Mouse (Mus musculus): Measurements from ENCODE around the gene Actl10. TPM values are rescaled to one million over a fixed set of nuclear protein-coding genes. Genes with fewer than 3 reads are reported as not detected.

Actl10 gene
- polyA plus RNA-seq, 1 experiment from 2014 or later, result not detected

GRCm38 (mm10) chr2:154570666-154571065 lies 19.1 kb downstream of the Actl10 start:
- no peaks in the 10 kb centered on the region for H3K36me3 ChIP-seq (ENCODE audit: control insufficient read depth, insufficient read depth, low read length)
- no peak overlapping the region for H3K4me3 ChIP-seq (ENCODE audit: low read depth, low read length)
- no peak for ATAC-seq (ENCODE audit: low FRiP score)
- 78% methylated on average over 4 of the region's 4 CpGs for WGBS
- H3K9ac ChIP-seq (ENCODE audit: low read length), result no peak overlapping the region; the same call in 1 of the 2 replicates
- H3K27ac ChIP-seq (ENCODE audit: low read depth, low read length), result no peak overlapping the region
- peaks cover 32% of the 10 kb centered on the region for H3K4me1 ChIP-seq (ENCODE audit: control insufficient read depth, insufficient read depth, low read length)
- H3K9me3 ChIP-seq (ENCODE audit: control insufficient read depth, low read length), result no peaks in the 10 kb centered on the region
- DNase-seq (ENCODE audit: low spot score, missing footprints), result peak; percentile 78
- no peaks in the 10 kb centered on the region for H3K27me3 ChIP-seq (ENCODE audit: control insufficient read depth, insufficient read depth, low read length)
- H3K4me2 ChIP-seq, result peak overlapping the region; percentile 59; the same call in 1 of the 2 replicates

- no peak for ATAC-seq (ENCODE audit: low FRiP score)
- Histone ChIP-seq H3K36me3 (ENCODE audit: control insufficient read depth, insufficient read depth, low read length) (no peaks in the 10 kb centered on the region), H3K9me3 (ENCODE audit: control insufficient read depth, low read length) (no peaks in the 10 kb centered on the region), H3K9ac (ENCODE audit: low read length) (no peak overlapping the region), H3K4me3 (ENCODE audit: low read depth, low read length) (no peak overlapping the region), H3K27ac (ENCODE audit: low read depth, low read length) (no peak overlapping the region), H3K4me1 (ENCODE audit: control insufficient read depth, insufficient read depth, low read length) (peaks cover 27% of the 10 kb centered on the region), H3K27me3 (ENCODE audit: control insufficient read depth, insufficient read depth, low read length) (no peaks in the 10 kb centered on the region), H3K4me2 (no peak overlapping the region)
- no peak for DNase-seq (ENCODE audit: low spot score, missing footprints)
- 81% methylated on average over 4 of the region's 4 CpGs for WGBS
Measured at GRCm38 (mm10) chr2:154571266-154571665, 19.7 kb downstream of the Actl10 start.

- no peak overlapping the region for H3K4me2 ChIP-seq
- no peak overlapping the region for H3K27ac ChIP-seq (ENCODE audit: low read depth, low read length)
- ATAC-seq (ENCODE audit: low FRiP score) (no peak), DNase-seq (ENCODE audit: low spot score, missing footprints) (no peak)
- no peak overlapping the region for H3K4me3 ChIP-seq (ENCODE audit: low read depth, low read length)
- 81% methylated on average over 8 of the region's 8 CpGs for WGBS
- H3K4me1 ChIP-seq (ENCODE audit: control insufficient read depth, insufficient read depth, low read length), result peaks cover 28% of the 10 kb centered on the region
- H3K27me3 ChIP-seq (ENCODE audit: control insufficient read depth, insufficient read depth, low read length), result no peaks in the 10 kb centered on the region
- H3K9me3 ChIP-seq (ENCODE audit: control insufficient read depth, low read length), result no peaks in the 10 kb centered on the region
- H3K36me3 ChIP-seq (ENCODE audit: control insufficient read depth, insufficient read depth, low read length), result no peaks in the 10 kb centered on the region
- H3K9ac ChIP-seq (ENCODE audit: low read length), result no peak overlapping the region
Measured at GRCm38 (mm10) chr2:154571976-154572375, 20.4 kb downstream of the Actl10 start.

GRCm38 (mm10) chr2:154572996-154573395 lies 21.4 kb downstream of the Actl10 start:
- Histone ChIP-seq H3K27me3 (ENCODE audit: control insufficient read depth, insufficient read depth, low read length) (no peaks in the 10 kb centered on the region), H3K4me2 (no peak overlapping the region), H3K9me3 (ENCODE audit: control insufficient read depth, low read length) (no peaks in the 10 kb centered on the region), H3K27ac (ENCODE audit: low read depth, low read length) (no peak overlapping the region), H3K4me3 (ENCODE audit: low read depth, low read length) (no peak overlapping the region), H3K4me1 (ENCODE audit: control insufficient read depth, insufficient read depth, low read length) (peaks cover 30% of the 10 kb centered on the region), H3K9ac (ENCODE audit: low read length) (no peak overlapping the region), H3K36me3 (ENCODE audit: control insufficient read depth, insufficient read depth, low read length) (no peaks in the 10 kb centered on the region)
- no peak for ATAC-seq (ENCODE audit: low FRiP score)
- no peak for DNase-seq (ENCODE audit: low spot score, missing footprints)
- WGBS, result 84% methylated on average over 3 of the region's 3 CpGs

- Histone ChIP-seq H3K36me3 (ENCODE audit: control insufficient read depth, insufficient read depth, low read length) (no peaks in the 10 kb centered on the region), H3K27me3 (ENCODE audit: control insufficient read depth, insufficient read depth, low read length) (no peaks in the 10 kb centered on the region), H3K4me2 (no peak overlapping the region), H3K9me3 (ENCODE audit: control insufficient read depth, low read length) (no peaks in the 10 kb centered on the region), H3K4me3 (ENCODE audit: low read depth, low read length) (no peak overlapping the region), H3K27ac (ENCODE audit: low read depth, low read length) (no peak overlapping the region), H3K4me1 (ENCODE audit: control insufficient read depth, insufficient read depth, low read length) (peaks cover 23% of the 10 kb centered on the region), H3K9ac (ENCODE audit: low read length) (no peak overlapping the region)
- ATAC-seq (ENCODE audit: low FRiP score) (no peak), DNase-seq (ENCODE audit: low spot score, missing footprints) (peak; percentile 80)
- 52% methylated on average over 7 of the region's 7 CpGs for WGBS
Measured at GRCm38 (mm10) chr2:154574271-154574670, 22.7 kb downstream of the Actl10 start.

- peak; percentile 89 for ATAC-seq (ENCODE audit: low FRiP score)
- peak overlapping the region; percentile 11 for H3K9ac ChIP-seq (ENCODE audit: low read length)
- H3K4me2 ChIP-seq, result no peak overlapping the region
- H3K36me3 ChIP-seq (ENCODE audit: control insufficient read depth, insufficient read depth, low read length), result no peaks in the 10 kb centered on the region
- H3K4me1 ChIP-seq (ENCODE audit: control insufficient read depth, insufficient read depth, low read length), result peaks cover 18% of the 10 kb centered on the region
- WGBS, result 30% methylated on average over 12 of the region's 12 CpGs
- DNase-seq (ENCODE audit: low spot score, missing footprints), result peak; percentile 89
- no peaks in the 10 kb centered on the region for H3K27me3 ChIP-seq (ENCODE audit: control insufficient read depth, insufficient read depth, low read length)
- H3K4me3 ChIP-seq (ENCODE audit: low read depth, low read length), result no peak overlapping the region
- no peaks in the 10 kb centered on the region for H3K9me3 ChIP-seq (ENCODE audit: control insufficient read depth, low read length)
- H3K27ac ChIP-seq (ENCODE audit: low read depth, low read length), result peak overlapping the region; percentile 64
Measured at GRCm38 (mm10) chr2:154576876-154577743, 25.5 kb downstream of the Actl10 start.

- ATAC-seq (ENCODE audit: low FRiP score) (no peak), DNase-seq (ENCODE audit: low spot score, missing footprints) (peak; percentile 88)
- Histone ChIP-seq H3K4me2 (no peak overlapping the region), H3K4me1 (ENCODE audit: control insufficient read depth, insufficient read depth, low read length) (peaks cover 18% of the 10 kb centered on the region), H3K9me3 (ENCODE audit: control insufficient read depth, low read length) (no peaks in the 10 kb centered on the region), H3K27me3 (ENCODE audit: control insufficient read depth, insufficient read depth, low read length) (no peaks in the 10 kb centered on the region), H3K27ac (ENCODE audit: low read depth, low read length) (peak overlapping the region; percentile 64), H3K9ac (ENCODE audit: low read length) (peak overlapping the region; percentile 9; the same call in 1 of the 2 replicates), H3K4me3 (ENCODE audit: low read depth, low read length) (no peak overlapping the region), H3K36me3 (ENCODE audit: control insufficient read depth, insufficient read depth, low read length) (no peaks in the 10 kb centered on the region)
- 58% methylated on average over 6 of the region's 6 CpGs for WGBS
Measured at GRCm38 (mm10) chr2:154577744-154578067, 26.1 kb downstream of the Actl10 start.

- Histone ChIP-seq H3K27me3 (ENCODE audit: control insufficient read depth, insufficient read depth, low read length) (no peaks in the 10 kb centered on the region), H3K4me3 (ENCODE audit: low read depth, low read length) (no peak overlapping the region), H3K9ac (ENCODE audit: low read length) (no peak overlapping the region), H3K4me2 (no peak overlapping the region), H3K36me3 (ENCODE audit: control insufficient read depth, insufficient read depth, low read length) (no peaks in the 10 kb centered on the region), H3K27ac (ENCODE audit: low read depth, low read length) (no peak overlapping the region), H3K9me3 (ENCODE audit: control insufficient read depth, low read length) (no peaks in the 10 kb centered on the region), H3K4me1 (ENCODE audit: control insufficient read depth, insufficient read depth, low read length) (peaks cover 18% of the 10 kb centered on the region)
- 87% methylated on average over 8 of the region's 8 CpGs for WGBS
- ATAC-seq (ENCODE audit: low FRiP score) (no peak), DNase-seq (ENCODE audit: low spot score, missing footprints) (no peak)
Measured at GRCm38 (mm10) chr2:154580586-154580985, 29.0 kb downstream of the Actl10 start.

- Histone ChIP-seq H3K4me2 (no peak overlapping the region), H3K27ac (ENCODE audit: low read depth, low read length) (no peak overlapping the region), H3K9me3 (ENCODE audit: control insufficient read depth, low read length) (no peaks in the 10 kb centered on the region), H3K36me3 (ENCODE audit: control insufficient read depth, insufficient read depth, low read length) (no peaks in the 10 kb centered on the region), H3K4me3 (ENCODE audit: low read depth, low read length) (no peak overlapping the region), H3K9ac (ENCODE audit: low read length) (no peak overlapping the region), H3K4me1 (ENCODE audit: control insufficient read depth, insufficient read depth, low read length) (peaks cover 16% of the 10 kb centered on the region), H3K27me3 (ENCODE audit: control insufficient read depth, insufficient read depth, low read length) (no peaks in the 10 kb centered on the region)
- 86% methylated on average over 1 of the region's 1 CpGs for WGBS
- ATAC-seq (ENCODE audit: low FRiP score) (no peak), DNase-seq (ENCODE audit: low spot score, missing footprints) (no peak)
Measured at GRCm38 (mm10) chr2:154581421-154581820, 29.8 kb downstream of the Actl10 start.
